Mouse (Mus musculus) E14TG2a.4 (cell line): ENCODE results near the gene Fam198b.

Experiments used
- CTCF ChIP-seq: conservative IDR thresholded peaks from 2 replicates; pipeline ENCODE4 v1.5.1; 2014; ENCODE audit warnings: low read length
- NANOG ChIP-seq: IDR thresholded peaks from 2 replicates; pipeline ENCODE4 v1.6.1; 2014; ENCODE audit warnings: borderline replicate concordance, low read length, mixed read lengths

GRCm38 (mm10) chr3:79936213-79936612, 51.9 kb downstream of the Fam198b start:
- no peak for TF ChIP-seq CTCF
- TF ChIP-seq NANOG: no peak
